Mouse (Mus musculus) mature B cell (primary cell): Measurements from ENCODE around the gene Sstr3.

Source experiments
- in situ Hi-C: fragments of 300-500 bp; cut with MboI; formaldehyde crosslinking; loops from 2 replicates; pipeline ENCODE4 v1.14.3; 2019

Sstr3 gene

GRCm38 (mm10) chr15:78544561-78545001 lies at the start of gene Sstr3:
Gene Sstr3, minus strand, starts transcription at chr15:78544685.
- in situ Hi-C loops, result no loop called here

DNA sequence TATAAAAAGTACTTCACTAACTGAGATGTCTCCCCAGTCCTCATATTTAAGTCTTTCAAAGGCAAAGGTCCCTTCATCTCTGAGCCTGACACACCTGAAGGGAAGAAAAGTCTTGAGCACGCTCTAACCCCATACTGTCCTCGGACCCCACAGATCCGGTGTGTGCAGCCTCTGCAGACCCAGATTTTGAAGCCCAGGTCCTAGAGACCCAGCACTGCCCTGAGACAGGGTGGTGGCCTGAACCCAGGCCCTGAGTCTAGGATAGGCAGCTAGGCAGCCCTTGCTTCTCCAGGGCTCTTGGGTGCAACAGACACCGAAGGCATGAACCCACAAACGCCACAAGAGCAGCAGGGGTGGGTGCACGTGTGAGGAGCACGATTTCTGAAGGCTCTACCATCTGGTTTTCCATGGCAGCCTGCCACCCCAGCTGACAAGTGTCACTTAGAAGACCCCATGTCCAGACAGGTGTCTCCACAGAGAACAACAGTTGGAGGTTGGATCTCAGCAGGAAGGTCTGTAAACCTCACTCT lies 49.5 kb upstream of the Sstr3 start:
- in situ Hi-C loops, result no loop called here

DNA sequence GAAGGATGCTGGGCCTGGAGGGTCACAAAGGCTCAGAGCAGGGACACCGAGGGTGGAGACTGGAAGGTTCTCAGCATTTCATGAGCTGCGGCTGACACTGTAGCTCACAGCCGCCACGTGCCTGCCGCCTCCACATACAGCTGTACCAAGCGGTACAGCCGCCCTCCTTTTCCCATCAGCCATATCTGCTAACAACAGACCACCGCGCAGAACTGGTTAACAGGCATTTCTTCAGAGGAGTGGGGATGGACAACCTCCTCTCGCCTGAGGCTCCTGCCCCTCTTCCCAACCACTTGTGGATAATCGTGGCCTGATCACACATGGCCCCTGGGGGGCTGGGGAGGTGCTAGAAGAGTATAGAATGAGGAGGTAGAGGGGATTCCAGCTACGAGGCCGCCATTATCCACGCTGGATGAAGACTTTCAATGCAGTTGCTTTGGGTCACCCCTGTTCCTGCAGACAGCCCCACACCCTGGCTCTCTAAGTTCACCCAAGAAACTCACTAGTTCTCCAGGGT lies 48.0 kb upstream of the Sstr3 start:
- in situ Hi-C loops, result no loop called here

GRCm38 (mm10) chr15:78591680-78592451 lies 47.4 kb upstream of the Sstr3 start:
- in situ Hi-C loops, result no loop called here

- in situ Hi-C loops, result no loop called here
Measured at GRCm38 (mm10) chr15:78590785-78591184, 46.3 kb upstream of the Sstr3 start.

- in situ Hi-C loops, result no loop called here
Measured at GRCm38 (mm10) chr15:78589936-78590335, 45.5 kb upstream of the Sstr3 start.

- in situ Hi-C loops, result no loop called here
Measured at GRCm38 (mm10) chr15:78588900-78589299, 44.4 kb upstream of the Sstr3 start.

GRCm38 (mm10) chr15:78588049-78588448 lies 43.6 kb upstream of the Sstr3 start:
- in situ Hi-C loops, result no loop called here

GRCm38 (mm10) chr15:78587050-78587994 lies 42.8 kb upstream of the Sstr3 start:
- in situ Hi-C loops, result no loop called here

DNA sequence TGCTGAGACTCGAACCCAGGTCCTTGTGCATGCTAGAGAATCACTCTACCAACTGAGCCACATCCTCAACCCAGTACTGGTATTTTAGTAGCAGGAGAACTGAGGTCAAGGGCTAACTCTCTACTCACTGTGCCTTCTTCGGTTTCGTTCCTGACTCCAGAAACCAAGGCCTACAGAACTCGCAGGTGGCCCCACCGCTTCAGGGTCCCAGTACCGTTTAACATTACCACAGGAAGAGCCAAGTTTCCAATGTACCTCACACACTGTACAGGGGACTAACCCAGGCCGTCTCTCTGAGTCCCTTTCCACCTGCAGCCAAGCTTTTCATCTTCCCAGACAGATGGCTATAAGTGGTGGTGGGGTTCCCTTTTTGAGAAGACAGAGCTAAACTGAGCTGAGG lies 40.9 kb upstream of the Sstr3 start:
- in situ Hi-C loops, result no loop called here

DNA sequence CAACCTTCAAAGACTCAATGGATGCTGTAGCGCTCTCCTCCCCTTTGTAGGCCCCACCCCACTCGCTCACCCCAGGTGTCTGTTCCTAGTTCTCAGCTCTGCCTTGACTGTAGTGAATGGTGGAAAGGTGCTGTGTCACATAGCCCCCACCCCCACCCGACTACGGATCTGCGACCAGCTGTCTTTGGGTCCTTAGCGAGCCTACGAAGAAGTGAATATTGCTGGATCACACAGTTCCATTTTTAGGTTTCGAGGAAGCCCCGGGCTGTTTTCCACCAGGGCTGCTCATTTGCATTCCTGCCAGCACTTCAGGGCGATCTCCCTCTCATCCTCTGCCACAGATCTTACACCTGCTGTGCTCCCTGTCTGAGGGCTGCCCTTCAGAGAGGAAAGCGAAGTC lies 38.9 kb upstream of the Sstr3 start:
- in situ Hi-C loops, result no loop called here

DNA sequence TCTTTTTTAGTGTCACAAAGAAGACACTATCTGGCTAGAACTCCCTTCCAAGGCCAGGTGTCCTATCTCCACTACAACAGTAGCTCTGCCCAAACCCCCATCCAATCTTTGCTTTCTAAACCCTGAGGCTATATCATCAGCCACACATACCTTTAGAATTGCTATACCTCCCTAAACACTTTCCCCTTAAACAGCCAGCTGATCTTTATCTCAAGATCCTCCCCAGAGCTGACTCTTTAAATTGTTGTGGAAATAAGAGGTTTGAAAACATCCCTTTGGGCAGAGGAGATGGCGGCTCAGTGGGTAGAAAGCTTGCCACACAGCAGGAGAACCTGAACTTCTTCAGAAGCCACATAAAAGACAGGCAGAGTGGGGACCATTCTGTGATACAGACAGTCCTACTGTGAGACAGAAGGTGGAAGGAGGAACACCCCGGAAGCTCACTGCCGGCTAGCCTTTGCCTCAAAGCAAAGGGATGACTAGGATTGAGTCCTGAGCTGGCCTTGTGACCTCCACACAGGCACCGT lies 31.9 kb upstream of the Sstr3 start:
- in situ Hi-C loops, result no loop called here

DNA sequence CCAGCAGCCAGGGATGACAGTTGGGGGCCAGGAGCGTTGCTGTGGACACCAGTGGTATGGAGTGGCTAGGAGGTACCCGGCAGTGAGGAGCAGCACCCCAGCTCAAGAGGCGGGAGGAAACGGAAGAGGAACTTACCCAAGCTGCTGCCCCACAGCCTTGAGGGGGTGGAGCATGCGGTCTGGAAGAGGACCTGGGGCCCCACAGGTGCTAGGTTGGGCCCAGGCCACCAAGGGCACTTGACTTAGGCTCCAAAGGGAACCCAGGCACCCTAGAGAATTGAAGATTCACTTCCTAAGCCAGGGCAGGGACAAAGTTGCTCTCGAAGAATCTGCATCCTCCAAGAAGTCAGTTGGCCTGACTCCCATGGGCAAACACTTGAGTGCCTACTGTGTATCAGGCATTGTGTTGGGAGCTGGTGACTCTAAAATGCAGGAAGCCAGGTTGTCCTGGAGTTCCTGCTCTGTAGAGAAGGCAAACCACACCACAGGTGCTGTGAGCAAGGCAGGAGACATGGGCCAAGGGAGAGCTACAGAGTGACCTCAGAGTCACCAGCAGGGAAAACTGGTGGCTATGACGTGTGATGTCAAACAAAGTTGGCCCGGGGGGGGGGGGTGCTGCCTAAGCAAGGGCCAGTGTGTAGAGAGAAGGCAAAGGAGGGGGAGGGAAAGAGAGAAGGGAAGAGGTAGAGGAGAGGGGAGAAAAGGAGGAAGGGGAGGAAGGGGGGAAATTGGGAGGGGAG lies 28.3 kb upstream of the Sstr3 start, which contains the start of gene Rac2:
Rac2 (minus strand) TSS at position 126 of the 740 bp plus-strand sequence.
- in situ Hi-C loops, result no loop called here

GRCm38 (mm10) chr15:78572270-78572600 lies 27.8 kb upstream of the Sstr3 start:
- in situ Hi-C loops, result no loop called here

DNA sequence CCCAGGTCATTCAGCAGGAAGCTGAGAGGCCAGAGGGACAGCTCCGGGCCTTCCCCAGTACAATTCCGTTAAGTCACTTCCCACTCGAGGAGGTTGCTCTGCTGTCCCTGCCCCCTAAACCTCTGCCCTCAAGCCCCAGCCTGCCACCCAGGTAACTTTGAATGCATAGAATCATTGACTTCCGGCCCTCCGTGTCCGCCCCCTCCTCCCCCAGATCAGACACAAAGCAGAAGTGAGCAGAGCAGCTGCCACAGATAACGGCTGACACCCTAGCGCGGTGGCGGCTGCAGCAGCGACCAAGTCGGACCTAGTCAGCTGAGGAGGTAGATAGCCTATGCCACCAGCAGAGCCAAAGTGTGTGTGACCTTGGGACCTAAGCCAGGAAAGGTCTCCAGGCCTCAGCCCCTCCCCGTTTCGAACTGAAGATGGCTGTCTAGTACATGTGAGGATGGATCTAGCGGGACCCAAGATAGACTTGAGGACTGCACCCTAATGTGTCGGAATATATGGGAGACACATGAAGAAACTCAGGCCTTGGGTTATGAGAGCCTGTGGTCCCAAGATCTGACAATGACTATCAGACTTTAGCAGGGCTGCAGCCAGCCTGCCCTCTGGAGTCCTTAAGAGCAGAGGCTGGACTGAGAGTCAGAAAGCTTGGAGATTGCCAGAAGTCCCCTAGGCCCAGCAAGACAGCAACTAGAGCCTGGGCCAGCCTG lies 27.2 kb upstream of the Sstr3 start:
- in situ Hi-C loops, result no loop called here

- in situ Hi-C loops, result no loop called here
Measured at GRCm38 (mm10) chr15:78570170-78570569, 25.7 kb upstream of the Sstr3 start.

DNA sequence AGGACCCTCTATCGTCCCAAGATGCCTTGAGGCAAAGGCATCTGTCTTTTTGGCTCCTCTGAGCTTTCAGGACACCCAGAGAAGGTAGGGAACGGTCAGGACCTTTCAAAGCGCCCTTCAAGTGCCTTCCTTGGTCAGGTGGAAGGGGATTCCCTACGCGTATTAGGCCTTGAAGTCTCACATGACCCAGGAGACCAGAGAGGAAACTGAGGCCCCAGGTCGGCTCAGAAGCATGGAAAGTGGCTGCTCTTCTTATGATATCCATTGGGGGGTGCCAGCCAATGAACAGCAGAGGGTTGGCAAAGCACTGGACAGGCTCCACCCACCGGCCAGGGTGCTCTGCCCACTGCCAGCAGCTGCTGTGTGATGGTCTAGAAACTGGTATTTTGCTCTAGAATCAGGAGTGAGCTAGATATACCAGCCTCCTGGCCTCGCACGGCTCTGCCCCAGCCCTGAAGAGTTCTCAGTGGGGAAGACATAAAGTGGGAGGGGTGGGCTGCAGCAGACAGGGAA lies 23.2 kb upstream of the Sstr3 start:
- in situ Hi-C loops, result no loop called here

DNA sequence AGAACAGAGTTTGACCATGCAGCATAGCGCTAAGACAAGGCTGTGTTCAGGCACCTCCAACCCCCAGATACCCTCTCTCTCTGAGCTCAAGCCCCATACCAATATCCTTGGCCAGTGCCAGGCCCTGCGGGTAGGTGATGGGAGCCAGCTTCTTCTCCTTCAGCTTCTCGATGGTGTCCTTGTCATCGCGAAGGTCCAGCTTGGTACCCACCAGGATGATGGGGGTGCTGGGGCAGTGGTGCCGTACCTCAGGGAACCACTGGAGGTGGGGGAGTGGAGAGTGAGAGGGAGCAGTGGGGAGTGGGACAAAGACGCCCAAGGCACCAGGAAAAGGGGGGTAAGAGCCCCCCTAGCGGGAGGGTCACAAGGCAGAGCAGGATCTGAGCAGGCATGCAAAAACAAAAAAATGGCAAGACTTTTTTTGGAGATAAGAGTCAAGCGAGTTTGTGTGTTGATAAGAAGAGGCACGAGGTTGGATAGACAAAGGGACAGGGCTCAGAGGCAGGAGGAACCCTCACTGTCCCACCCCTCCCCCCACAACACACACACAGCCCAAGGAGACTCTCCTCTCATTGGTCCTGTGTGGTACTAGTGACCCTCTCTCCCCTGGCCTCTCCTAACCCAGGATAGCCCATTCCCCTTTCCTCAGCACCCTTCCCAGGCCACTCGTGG lies 20.4 kb upstream of the Sstr3 start:
- in situ Hi-C loops, result no loop called here

DNA sequence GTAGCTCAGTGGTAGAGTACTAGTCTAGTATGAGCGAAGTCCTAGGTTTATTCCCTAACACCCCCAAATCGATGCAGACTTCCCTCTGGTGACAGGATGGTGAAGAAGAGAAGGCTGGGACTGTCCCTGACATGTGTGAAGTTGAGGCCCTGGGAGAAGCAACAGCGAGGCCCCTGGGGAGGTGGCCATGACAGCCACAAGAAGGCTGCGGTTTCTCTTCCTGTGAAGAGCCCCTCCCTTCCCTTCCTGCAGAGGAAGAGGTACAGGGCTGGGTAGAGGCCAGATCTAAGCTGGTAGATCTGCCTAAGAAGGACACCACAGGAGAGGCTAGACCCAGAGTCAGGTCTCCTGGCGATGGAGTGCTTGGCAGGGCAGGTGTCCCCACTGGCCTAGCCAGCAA lies 19.5 kb upstream of the Sstr3 start:
- in situ Hi-C loops, result no loop called here

GRCm38 (mm10) chr15:78563344-78563743 lies 18.9 kb upstream of the Sstr3 start:
- in situ Hi-C loops, result no loop called here
